Mouse (Mus musculus) liver, adult 2 months (tissue): ENCODE measurements around the gene Txnip. TPM values are rescaled to one million over a fixed set of nuclear protein-coding genes. Genes with fewer than 3 reads are reported as not detected.

Experiments used
- DNase-seq: peaks from one replicate; pipeline ENCODE4 v3.0.0-alpha.2; 2011; ENCODE audit warnings: low read depth, low spot score; ENCODE audit errors: extremely low read depth
- H3K27ac ChIP-seq: fragments of 200-500 bp; replicated peaks from 2 replicates; pipeline ENCODE4 v1.5.1; 2012; ENCODE audit warnings: low read depth, mild to moderate bottlenecking, control low read depth, inconsistent platforms, low read length; ENCODE audit not compliant: insufficient read depth
- H3K27me3 ChIP-seq: fragments of 200-500 bp; 2 replicates; pipeline ENCODE4 v1.6.1; 2012; ENCODE audit warnings: mild to moderate bottlenecking, moderate library complexity, low read length, inconsistent platforms; ENCODE audit not compliant: control insufficient read depth, insufficient read depth
- H3K36me3 ChIP-seq: fragments of 200-500 bp; 2 replicates; pipeline ENCODE4 v1.6.1; 2012; ENCODE audit warnings: low read length, inconsistent platforms; ENCODE audit not compliant: control insufficient read depth, insufficient read depth
- H3K4me1 ChIP-seq: fragments of 200-500 bp; 2 replicates; pipeline ENCODE4 v1.6.1; 2011; ENCODE audit warnings: low read length; ENCODE audit not compliant: control insufficient read depth, insufficient read depth
- H3K4me3 ChIP-seq: fragments of 200-500 bp; 2 replicates; pipeline ENCODE4 v1.5.1; 2011; ENCODE audit warnings: low read depth, mild to moderate bottlenecking, control low read depth, low read length, moderate library complexity; ENCODE audit not compliant: insufficient read depth
- H3K79me2 ChIP-seq: fragments of 200-500 bp; 2 replicates; pipeline ENCODE4 v1.6.1; 2012; ENCODE audit warnings: inconsistent platforms, mild to moderate bottlenecking, low read length, moderate library complexity; ENCODE audit not compliant: control insufficient read depth, insufficient read depth
- H3K9ac ChIP-seq: fragments of 200-500 bp; 2 replicates; pipeline ENCODE4 v1.6.1; 2012; ENCODE audit warnings: low read depth, mild to moderate bottlenecking, control low read depth, inconsistent platforms, low read length
- CTCF ChIP-seq: fragments of 200-500 bp; IDR thresholded peaks from 2 replicates; pipeline ENCODE4 v1.5.1; 2011; ENCODE audit warnings: low read depth, low read length, control low read depth
- POLR2A ChIP-seq: fragments of 200-500 bp; IDR thresholded peaks from 2 replicates; pipeline ENCODE4 v1.6.1; 2011; ENCODE audit warnings: low read length, control low read depth; ENCODE audit not compliant: insufficient read depth; ENCODE audit errors: extremely low read depth
- WGBS: fragments of 180-500 bp; shearing (Covaris S2); methylation state at CpG from one replicate; pipeline ENCODE4 v1.1.7; 2018; 5-methylcytosine and 5-hydroxymethylcytosine counted together
- polyA plus RNA-seq: library from polyadenylated mRNA; depleted of rRNA; stranded (reverse); fragments of >200 nt; gene quantifications from 2 replicates; pipeline ENCODE4 v1.2.3, GENCODE M21; 2012
- total RNA-seq: library from RNA; depleted of rRNA; stranded (reverse); fragments of >200 nt; gene quantifications from 2 replicates; pipeline ENCODE4 v1.2.3, GENCODE M21; 2014

Gene Txnip
- total and polyA plus RNA-seq, 2 experiments: 74.3 to 159 TPM

DNA sequence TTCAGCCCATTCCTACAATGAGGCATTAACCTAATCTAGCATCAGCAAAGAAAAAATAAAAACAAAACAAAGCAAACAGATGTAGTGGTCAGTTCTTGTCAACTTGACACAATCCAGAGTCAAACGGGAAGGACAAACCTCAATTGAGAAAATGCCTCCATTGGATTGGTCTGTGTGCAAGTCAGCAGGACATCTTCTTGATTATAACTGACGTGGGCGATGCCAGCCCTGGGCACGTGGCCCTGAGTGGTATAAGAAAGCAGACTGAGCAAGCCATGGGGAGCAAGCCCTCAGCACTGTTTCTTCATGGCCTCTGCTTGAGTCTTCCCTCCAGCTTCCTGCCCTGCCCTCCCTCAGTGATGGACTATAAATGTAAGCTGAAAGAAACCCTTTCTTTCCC is 10.9 kb upstream of the Txnip start:
- Histone ChIP-seq H3K27me3 (no peaks in the 10 kb centered on the region), H3K79me2 (no peaks in the 10 kb centered on the region), H3K36me3 (no peaks in the 10 kb centered on the region), H3K4me1 (peaks cover 7% of the 10 kb centered on the region; the same call in 1 of the 2 replicates), H3K9ac (no peak overlapping the region), H3K4me3 (no peak overlapping the region), H3K27ac (no peak overlapping the region)
- no peak for TF ChIP-seq POLR2A
- TF ChIP-seq CTCF: no peak
- DNase-seq: no peak
- 42% methylated on average over 4 of the region's 4 CpGs for WGBS

DNA sequence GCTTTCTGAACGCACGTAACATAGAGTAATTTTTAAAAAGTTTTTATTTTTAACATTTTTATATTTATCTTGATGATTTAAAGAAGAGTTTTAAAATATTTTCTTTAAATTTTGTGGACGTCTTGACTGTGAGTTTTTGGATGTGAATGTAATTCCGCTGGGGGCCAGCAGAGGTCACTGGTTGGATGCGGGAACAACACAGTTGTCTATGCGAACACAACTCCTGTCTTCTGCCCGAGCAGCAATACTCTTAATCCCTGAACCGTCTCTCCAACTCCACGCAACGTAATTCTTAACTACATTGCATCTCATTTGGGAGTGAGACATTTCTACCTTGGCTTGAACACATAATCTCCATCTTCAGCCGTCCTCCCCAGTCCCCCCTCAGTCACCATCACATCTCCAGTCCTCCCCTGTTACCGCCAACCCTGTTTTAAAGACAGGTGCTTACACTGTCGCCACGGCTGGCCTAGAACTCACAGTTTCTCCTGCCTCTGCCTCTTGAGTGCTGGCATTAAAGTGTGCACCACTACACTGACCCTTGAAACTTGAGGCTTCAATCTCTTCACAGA is 10.3 kb upstream of the Txnip start:
- TF ChIP-seq CTCF (peak; percentile 83), POLR2A (no peak)
- Histone ChIP-seq H3K4me3 (no peak overlapping the region), H3K4me1 (peaks cover 7% of the 10 kb centered on the region; the same call in 1 of the 2 replicates), H3K27ac (no peak overlapping the region), H3K36me3 (no peaks in the 10 kb centered on the region), H3K27me3 (no peaks in the 10 kb centered on the region), H3K79me2 (no peaks in the 10 kb centered on the region), H3K9ac (no peak overlapping the region)
- no peak for DNase-seq
- WGBS: 13% methylated on average over 14 of the region's 14 CpGs

- TF ChIP-seq POLR2A: no peak
- TF ChIP-seq CTCF: no peak
- Histone ChIP-seq H3K27ac (no peak overlapping the region), H3K4me3 (no peak overlapping the region), H3K36me3 (no peaks in the 10 kb centered on the region), H3K79me2 (no peaks in the 10 kb centered on the region), H3K27me3 (no peaks in the 10 kb centered on the region), H3K9ac (no peak overlapping the region), H3K4me1 (peaks cover 7% of the 10 kb centered on the region; the same call in 1 of the 2 replicates)
- WGBS: 67% methylated on average over 7 of the region's 7 CpGs
- DNase-seq: no peak
Observed at GRCm38 (mm10) chr3:96548824-96549223, 8.9 kb upstream of the Txnip start.

GRCm38 (mm10) chr3:96549346-96549745 is 8.4 kb upstream of the Txnip start:
- TF ChIP-seq POLR2A (no peak), CTCF (no peak)
- H3K27me3 ChIP-seq: no peaks in the 10 kb centered on the region

GRCm38 (mm10) chr3:96551203-96551602 is 6.6 kb upstream of the Txnip start:
- H3K9ac ChIP-seq: no peak overlapping the region
- no peaks in the 10 kb centered on the region for H3K79me2 ChIP-seq
- TF ChIP-seq CTCF: peak; percentile 44; the same call in 1 of the 2 replicates
- no peak for TF ChIP-seq POLR2A
- no peak overlapping the region for H3K27ac ChIP-seq
- DNase-seq: peak; percentile 62
- H3K36me3 ChIP-seq: no peaks in the 10 kb centered on the region
- H3K4me1 ChIP-seq: peaks cover 14% of the 10 kb centered on the region
- no peak overlapping the region for H3K4me3 ChIP-seq
- 20% methylated on average over 8 of the region's 8 CpGs for WGBS
- H3K27me3 ChIP-seq: no peaks in the 10 kb centered on the region

More at GRCm38 (mm10) chr3:96549346-96549745, 8.4 kb upstream of the Txnip start:
- no peak overlapping the region for H3K4me3 ChIP-seq
- peaks cover 7% of the 10 kb centered on the region; the same call in 1 of the 2 replicates for H3K4me1 ChIP-seq
- no peak overlapping the region for H3K27ac ChIP-seq
- DNase-seq: no peak
- H3K9ac ChIP-seq: no peak overlapping the region
- no peaks in the 10 kb centered on the region for H3K36me3 ChIP-seq
- H3K79me2 ChIP-seq: no peaks in the 10 kb centered on the region
- 90% methylated on average over 5 of the region's 5 CpGs for WGBS

GRCm38 (mm10) chr3:96551890-96552289 is 5.9 kb upstream of the Txnip start:
- Histone ChIP-seq H3K79me2 (no peaks in the 10 kb centered on the region), H3K9ac (no peak overlapping the region), H3K27ac (no peak overlapping the region), H3K27me3 (no peaks in the 10 kb centered on the region), H3K36me3 (no peaks in the 10 kb centered on the region), H3K4me3 (no peak overlapping the region), H3K4me1 (peaks cover 14% of the 10 kb centered on the region)
- WGBS: 65% methylated on average over 7 of the region's 7 CpGs
- TF ChIP-seq POLR2A (no peak), CTCF (no peak)
- DNase-seq: no peak
